Mouse (Mus musculus) forebrain, postnatal 0 days (tissue): ENCODE results near the gene Cox11. TPM values are rescaled to one million over a fixed set of nuclear protein-coding genes. Genes with fewer than 3 reads are reported as not detected.

Experiments used
- ATAC-seq: fragments of 200-750 bp; cut with Nextera tagmentation; 2 replicates; pipeline ENCODE4 v1.8.0; 2017; ENCODE audit warnings: mild to moderate bottlenecking, moderate library complexity
- DNase-seq: peaks from one replicate; pipeline ENCODE4 v3.0.0-alpha.2; 2015
- H3K27ac ChIP-seq: fragments of 300-500 bp; sonication (generic); 2 replicates; pipeline ENCODE4 v1.5.1; 2014; ENCODE audit warnings: low read depth, mild to moderate bottlenecking, antibody characterized with exemption, low read length, moderate library complexity, mixed read lengths
- H3K27me3 ChIP-seq: fragments of 300-500 bp; sonication (generic); 2 replicates; pipeline ENCODE4 v1.6.1; 2014; ENCODE audit warnings: mild to moderate bottlenecking, low read length, mixed read lengths; ENCODE audit not compliant: insufficient read depth
- H3K36me3 ChIP-seq: fragments of 300-500 bp; sonication (generic); 2 replicates; pipeline ENCODE4 v1.6.1; 2014; ENCODE audit warnings: mild to moderate bottlenecking, moderate library complexity; ENCODE audit not compliant: insufficient read depth
- H3K4me1 ChIP-seq: fragments of 300-500 bp; sonication (generic); 2 replicates; pipeline ENCODE4 v1.6.1; 2014; ENCODE audit warnings: antibody characterized with exemption; ENCODE audit not compliant: insufficient read depth
- H3K4me2 ChIP-seq: fragments of 300-500 bp; sonication (generic); 2 replicates; pipeline ENCODE4 v1.6.1; 2014; ENCODE audit warnings: low read depth, mild to moderate bottlenecking, moderate library complexity
- H3K4me3 ChIP-seq: fragments of 300-500 bp; sonication (generic); 2 replicates; pipeline ENCODE4 v1.5.1; 2014; ENCODE audit warnings: low read depth, low read length, mixed read lengths
- H3K9ac ChIP-seq: fragments of 300-500 bp; sonication (generic); 2 replicates; pipeline ENCODE4 v1.6.1; 2014; ENCODE audit warnings: mild to moderate bottlenecking
- H3K9me3 ChIP-seq: fragments of 300-500 bp; sonication (generic); 2 replicates; pipeline ENCODE4 v1.6.1; 2016; ENCODE audit warnings: low read length
- CTCF ChIP-seq: sonication (generic); IDR thresholded peaks from 2 replicates; pipeline ENCODE4 v1.5.1; 2016; ENCODE audit warnings: antibody characterized with exemption, control low read depth, low read depth
- WGBS: fragments of 180-500 bp; shearing (Covaris S2); extraction: QIAGEN DNeasy Blood & Tissue Kit; methylation state at CpG from one replicate; pipeline ENCODE4 v1.1.7; 2014; 5-methylcytosine and 5-hydroxymethylcytosine counted together
- polyA plus RNA-seq: library from polyadenylated mRNA; unstranded; fragments of >200 nt; fragmentation: Nextera tagmentation; extraction: Ambion mirVana; gene quantifications from 2 replicates; pipeline ENCODE4 v1.2.1, GENCODE M21; 2015
- total RNA-seq: library from RNA; depleted of rRNA; stranded (reverse); fragments of >200 nt; gene quantifications from 2 replicates; pipeline ENCODE4 v1.2.3, GENCODE M21; 2014

Gene Cox11
- total and polyA plus RNA-seq, 2 experiments from 2014 or later: 21.4 to 36.9 TPM

- Histone ChIP-seq H3K36me3 (peaks cover 3% of the 10 kb centered on the region; the same call in 1 of the 2 replicates), H3K4me2 (no peak overlapping the region), H3K27me3 (no peaks in the 10 kb centered on the region), H3K9ac (no peak overlapping the region), H3K9me3 (no peaks in the 10 kb centered on the region), H3K4me3 (no peak overlapping the region), H3K27ac (no peak overlapping the region), H3K4me1 (no peaks in the 10 kb centered on the region)
- WGBS: 86% methylated on average over 12 of the region's 12 CpGs
- DNase-seq: no peak
- ATAC-seq: no peak
- no peak for TF ChIP-seq CTCF
Measured at GRCm38 (mm10) chr11:90622044-90622443, 15.9 kb upstream of the Cox11 start.

- 92% methylated on average over 7 of the region's 7 CpGs for WGBS
- Histone ChIP-seq H3K36me3 (peaks cover 3% of the 10 kb centered on the region; the same call in 1 of the 2 replicates), H3K9me3 (no peaks in the 10 kb centered on the region), H3K27me3 (no peaks in the 10 kb centered on the region), H3K4me2 (no peak overlapping the region), H3K9ac (no peak overlapping the region), H3K4me1 (no peaks in the 10 kb centered on the region), H3K27ac (no peak overlapping the region), H3K4me3 (no peak overlapping the region)
- TF ChIP-seq CTCF: no peak
- ATAC-seq (no peak), DNase-seq (no peak)
Measured at GRCm38 (mm10) chr11:90622500-90622899, 15.5 kb upstream of the Cox11 start.

GRCm38 (mm10) chr11:90623477-90623876 is 14.5 kb upstream of the Cox11 start:
- DNase-seq: peak; percentile 63
- no peak for ATAC-seq
- H3K4me2 ChIP-seq: no peak overlapping the region
- no peak overlapping the region for H3K4me3 ChIP-seq
- peaks cover 3% of the 10 kb centered on the region; the same call in 1 of the 2 replicates for H3K36me3 ChIP-seq
- no peak overlapping the region for H3K9ac ChIP-seq
- H3K4me1 ChIP-seq: no peaks in the 10 kb centered on the region
- 52% methylated on average over 6 of the region's 6 CpGs for WGBS
- H3K9me3 ChIP-seq: no peaks in the 10 kb centered on the region
- H3K27ac ChIP-seq: no peak overlapping the region
- TF ChIP-seq CTCF: peak; percentile 71
- H3K27me3 ChIP-seq: no peaks in the 10 kb centered on the region

- no peaks in the 10 kb centered on the region for H3K4me1 ChIP-seq
- no peak for ATAC-seq
Measured at GRCm38 (mm10) chr11:90625174-90625573, 12.8 kb upstream of the Cox11 start.

GRCm38 (mm10) chr11:90627751-90628150 is 10.2 kb upstream of the Cox11 start:
- no peak overlapping the region for H3K4me2 ChIP-seq
- no peaks in the 10 kb centered on the region for H3K36me3 ChIP-seq
- TF ChIP-seq CTCF: no peak
- ATAC-seq (no peak), DNase-seq (no peak)
- no peaks in the 10 kb centered on the region for H3K9me3 ChIP-seq
- 80% methylated on average over 1 of the region's 1 CpGs for WGBS
- no peak overlapping the region for H3K4me3 ChIP-seq
- no peak overlapping the region for H3K9ac ChIP-seq
- no peak overlapping the region for H3K27ac ChIP-seq
- no peaks in the 10 kb centered on the region for H3K4me1 ChIP-seq
- no peaks in the 10 kb centered on the region for H3K27me3 ChIP-seq

More at GRCm38 (mm10) chr11:90625174-90625573, 12.8 kb upstream of the Cox11 start:
- Histone ChIP-seq H3K36me3 (peaks cover 3% of the 10 kb centered on the region; the same call in 1 of the 2 replicates), H3K4me3 (no peak overlapping the region), H3K4me2 (no peak overlapping the region), H3K27ac (no peak overlapping the region), H3K9ac (no peak overlapping the region), H3K9me3 (no peaks in the 10 kb centered on the region), H3K27me3 (no peaks in the 10 kb centered on the region)
- 91% methylated on average over 1 of the region's 1 CpGs for WGBS
- no peak for TF ChIP-seq CTCF
- no peak for DNase-seq

- WGBS: 80% methylated on average over 2 of the region's 2 CpGs
- Histone ChIP-seq H3K4me2 (no peak overlapping the region), H3K9me3 (no peaks in the 10 kb centered on the region), H3K4me3 (no peak overlapping the region), H3K27me3 (no peaks in the 10 kb centered on the region), H3K4me1 (0 out of 2 replicates have a peak, but pooled peaks cover 4% of the 10 kb centered on the region), H3K36me3 (no peaks in the 10 kb centered on the region), H3K27ac (no peak overlapping the region), H3K9ac (no peak overlapping the region)
- DNase-seq: no peak
- no peak for ATAC-seq
- TF ChIP-seq CTCF: no peak
Measured at GRCm38 (mm10) chr11:90632480-90632879, 5.5 kb upstream of the Cox11 start.

- no peak for TF ChIP-seq CTCF
- ATAC-seq: no peak
- H3K4me2 ChIP-seq: no peak overlapping the region
- H3K9ac ChIP-seq: no peak overlapping the region
- 96% methylated on average over 3 of the region's 3 CpGs for WGBS
- no peaks in the 10 kb centered on the region for H3K9me3 ChIP-seq
- no peak overlapping the region for H3K4me3 ChIP-seq
- no peaks in the 10 kb centered on the region for H3K27me3 ChIP-seq
- no peaks in the 10 kb centered on the region for H3K36me3 ChIP-seq
- peaks cover 6% of the 10 kb centered on the region; the same call in 1 of the 2 replicates for H3K4me1 ChIP-seq
- no peak for DNase-seq
- no peak overlapping the region for H3K27ac ChIP-seq
Measured at GRCm38 (mm10) chr11:90634661-90635060, 3.3 kb upstream of the Cox11 start.
